Mouse (Mus musculus): ENCODE data around the gene Igfbpl1. TPM values are rescaled to one million over a fixed set of nuclear protein-coding genes. Genes with fewer than 3 reads are reported as not detected.

The Igfbpl1 gene
- total and polyA plus RNA-seq, 3 experiments: not detected

DNA sequence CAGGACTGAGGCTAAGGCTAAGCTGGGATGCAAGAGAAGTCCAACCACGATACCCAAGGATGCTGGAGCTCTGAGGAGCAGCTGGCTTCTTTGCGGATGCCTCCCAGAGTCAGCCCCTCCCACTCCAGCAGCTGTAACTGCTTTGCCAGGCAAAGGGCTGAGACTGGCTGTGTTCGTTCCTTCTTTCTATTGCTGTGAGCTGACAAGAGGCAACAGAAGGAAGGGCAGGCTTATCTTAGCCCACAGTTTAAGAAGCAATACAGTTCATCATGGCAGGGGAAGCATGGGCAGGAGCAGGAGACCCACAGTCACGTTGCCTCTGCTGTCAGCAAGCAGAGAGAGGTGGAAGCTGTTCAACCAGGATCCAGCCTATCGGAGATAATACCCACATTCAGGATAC lies 34.4 kb upstream of the Igfbpl1 start:
- H3K27me3 ChIP-seq (replicated peaks): peaks cover 19% of the 10 kb centered on the region
- H3K4me2 ChIP-seq (ENCODE audit: insufficient read depth, low read depth, poor library complexity, severe bottlenecking): no peak overlapping the region
- peaks cover 10% of the 10 kb centered on the region for H3K9me3 ChIP-seq (replicated peaks; ENCODE audit: low read length)
- in situ Hi-C loops (cut with MboI; ENCODE audit: low pct_ligation_motif_present, low pct_unique_long_range_greater_than_20kb, low sequenced_read_pairs): no loop called here
- H3K4me1 ChIP-seq (ENCODE audit: control insufficient read depth in 1 of 2, insufficient read depth in 2 of 2): no peaks in the 10 kb centered on the region
- H3K36me3 ChIP-seq (replicated peaks in 1 of 2; ENCODE audit: control insufficient read depth in 1 of 2, insufficient read depth in 1 of 2, low read length in 1 of 2): no peaks in the 10 kb centered on the region
- no peak overlapping the region for H3K4me3 ChIP-seq (replicated peaks in 1 of 3; ENCODE audit: low read depth in 2 of 3, low read length in 2 of 3, poor library complexity in 1 of 3)
- no peak for TF ChIP-seq JUND (conservative IDR thresholded peaks at IDR 0.05; ENCODE audit: low read depth, low read length)
- no peak for TF ChIP-seq UBTF (IDR thresholded peaks at IDR 0.05; ENCODE audit: low read depth, low read length)
- no peak for TF ChIP-seq HCFC1 (IDR thresholded peaks at IDR 0.05; ENCODE audit: low read depth, low read length)
- no peak for TF ChIP-seq E2F4 (IDR thresholded peaks at IDR 0.05; ENCODE audit: insufficient replicate concordance, low read depth, low read length)
- TF ChIP-seq MXI1 (IDR thresholded peaks at IDR 0.05; ENCODE audit: low read depth, low read length): no peak
- TF ChIP-seq USF1 (IDR thresholded peaks at IDR 0.05; ENCODE audit: low read depth, low read length): no peak
- no peak for TF ChIP-seq MAZ (IDR thresholded peaks at IDR 0.05; ENCODE audit: low read depth, low read length)
- no peak for TF ChIP-seq PAX5 (IDR thresholded peaks at IDR 0.05; ENCODE audit: low read length)
- no peak for TF ChIP-seq GABPA (IDR thresholded peaks at IDR 0.05; ENCODE audit: insufficient replicate concordance, low read depth, low read length)
- no peak overlapping the region for H3K27ac ChIP-seq (ENCODE audit: insufficient read depth, low read depth)
- H3K79me2 ChIP-seq (replicated peaks; ENCODE audit: control insufficient read depth, extremely low read depth, insufficient read depth, poor library complexity, severe bottlenecking): no peaks in the 10 kb centered on the region
- dilution Hi-C loops (cut with MboI; ENCODE audit: extremely low pct_ligation_motif_present, extremely low pct_unique_long_range_greater_than_20kb, low sequenced_read_pairs): no loop called here
- no peak overlapping the region for H3K9ac ChIP-seq (ENCODE audit: insufficient read depth, low read depth)
- no peak for DNase-seq (ENCODE audit: extremely low read depth)

DNA sequence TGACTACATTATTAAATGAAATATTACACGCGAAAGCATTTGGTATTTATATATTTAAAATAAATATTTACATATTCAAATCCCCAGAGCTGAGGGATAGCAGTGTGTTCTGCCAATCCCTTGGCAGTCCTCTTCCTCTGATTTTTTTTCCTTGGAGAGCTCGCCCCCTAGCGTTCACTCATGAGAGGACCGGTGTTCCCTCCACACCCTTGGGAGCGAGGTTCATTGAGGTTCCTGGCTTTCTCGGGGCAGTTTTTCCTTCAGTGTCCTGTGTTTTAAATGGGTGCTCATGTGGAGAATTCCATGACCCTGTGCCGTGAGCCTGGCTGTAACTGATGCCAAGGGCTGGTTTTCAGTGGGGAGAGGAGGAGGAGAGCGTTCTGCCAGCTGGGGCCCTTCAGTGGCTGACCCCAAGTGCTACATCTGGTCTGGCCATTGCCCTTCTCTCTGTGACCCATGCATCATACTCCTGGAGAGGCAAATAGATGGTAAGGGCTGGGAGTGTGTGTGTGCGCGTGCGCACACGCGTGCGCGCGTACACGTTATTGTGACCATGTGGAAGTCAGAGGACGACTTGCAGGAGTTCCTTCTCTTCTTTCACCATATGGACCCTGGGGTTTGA lies 29.2 kb upstream of the Igfbpl1 start:
- in situ Hi-C loops (cut with MboI; ENCODE audit: low pct_ligation_motif_present, low pct_unique_long_range_greater_than_20kb, low sequenced_read_pairs): no loop called here
- Histone ChIP-seq H3K4me1 (ENCODE audit: control insufficient read depth in 1 of 2, insufficient read depth in 2 of 2) (no peaks in the 10 kb centered on the region), H3K27me3 (replicated peaks) (peaks cover 15% of the 10 kb centered on the region), H3K9ac (ENCODE audit: insufficient read depth, low read depth) (no peak overlapping the region), H3K79me2 (replicated peaks; ENCODE audit: control insufficient read depth, extremely low read depth, insufficient read depth, poor library complexity, severe bottlenecking) (no peaks in the 10 kb centered on the region), H3K36me3 (replicated peaks in 1 of 2; ENCODE audit: control insufficient read depth in 1 of 2, insufficient read depth in 1 of 2, low read length in 1 of 2) (no peaks in the 10 kb centered on the region), H3K4me2 (ENCODE audit: insufficient read depth, low read depth, poor library complexity, severe bottlenecking) (no peak overlapping the region), H3K4me3 (replicated peaks in 1 of 3; ENCODE audit: low read depth in 2 of 3, low read length in 2 of 3, poor library complexity in 1 of 3) (no peak overlapping the region), H3K27ac (ENCODE audit: insufficient read depth, low read depth) (no peak overlapping the region), H3K9me3 (replicated peaks; ENCODE audit: low read length) (peaks cover 10% of the 10 kb centered on the region)
- dilution Hi-C loops (cut with MboI; ENCODE audit: extremely low pct_ligation_motif_present, extremely low pct_unique_long_range_greater_than_20kb, low sequenced_read_pairs): no loop called here
- TF ChIP-seq SMC3 (IDR thresholded peaks at IDR 0.05; ENCODE audit: low read depth, low read length) (peak; percentile 56), CTCF (conservative IDR thresholded peaks at IDR 0.05 in 1 of 2, IDR thresholded peaks at IDR 0.05 in 1 of 2; ENCODE audit: low read depth in 2 of 2, low read length in 2 of 2) (peak; percentile 74 to 79), RAD21 (IDR thresholded peaks at IDR 0.05; ENCODE audit: low read depth, low read length) (peak; percentile 83), GABPA (IDR thresholded peaks at IDR 0.05; ENCODE audit: insufficient replicate concordance, low read depth, low read length) (no peak), ZNF384 (IDR thresholded peaks at IDR 0.05; ENCODE audit: low read depth, low read length) (peak; percentile 38; the same call in 1 of the 2 replicates), TCF12 (IDR thresholded peaks at IDR 0.05; ENCODE audit: low read depth, low read length) (no peak)
- DNase-seq (ENCODE audit: extremely low read depth): peak; percentile 44
